Mouse (Mus musculus) embryonic facial prominence, embryonic 13.5 days (tissue): ENCODE measurements around the gene Tssc4. TPM values are rescaled to one million over a fixed set of nuclear protein-coding genes. Genes with fewer than 3 reads are reported as not detected.

Experiments used
- ATAC-seq: fragments of 200-750 bp; cut with Nextera tagmentation; 2 replicates; pipeline ENCODE4 v1.8.0; 2017; ENCODE audit warnings: low read depth; ENCODE audit not compliant: insufficient number of reproducible peaks, insufficient read depth, low FRiP score, low TSS enrichment
- H3K27ac ChIP-seq: fragments of 300-500 bp; sonication (generic); 2 replicates; pipeline ENCODE4 v1.5.1; 2015; ENCODE audit warnings: moderate library complexity, mild to moderate bottlenecking, inconsistent platforms
- H3K27me3 ChIP-seq: fragments of 300-500 bp; sonication (generic); 2 replicates; pipeline ENCODE4 v1.6.1; 2015; ENCODE audit warnings: mild to moderate bottlenecking, inconsistent platforms
- H3K36me3 ChIP-seq: fragments of 300-500 bp; sonication (generic); 2 replicates; pipeline ENCODE4 v1.6.1; 2015; ENCODE audit warnings: mild to moderate bottlenecking, inconsistent platforms
- H3K4me1 ChIP-seq: fragments of 300-500 bp; sonication (generic); 2 replicates; pipeline ENCODE4 v1.6.1; 2015; ENCODE audit warnings: inconsistent platforms
- H3K4me2 ChIP-seq: fragments of 300-500 bp; sonication (generic); 2 replicates; pipeline ENCODE4 v1.6.1; 2015; ENCODE audit warnings: moderate library complexity, mild to moderate bottlenecking, inconsistent platforms
- H3K4me3 ChIP-seq: fragments of 300-500 bp; sonication (generic); 2 replicates; pipeline ENCODE4 v1.5.1; 2015; ENCODE audit warnings: mild to moderate bottlenecking, inconsistent platforms
- H3K9ac ChIP-seq: fragments of 300-500 bp; sonication (generic); 2 replicates; pipeline ENCODE4 v1.6.1; 2015; ENCODE audit warnings: mild to moderate bottlenecking, inconsistent platforms
- H3K9me3 ChIP-seq: fragments of 300-500 bp; sonication (generic); 2 replicates; pipeline ENCODE4 v1.6.1; 2016; ENCODE audit warnings: inconsistent platforms
- WGBS: fragments of 180-500 bp; shearing (Covaris S2); methylation state at CpG from one replicate; pipeline ENCODE4 v1.1.7; 2015; ENCODE audit warnings: mixed read lengths; 5-methylcytosine and 5-hydroxymethylcytosine counted together
- polyA plus RNA-seq: library from polyadenylated mRNA; unstranded; fragments of >200 nt; fragmentation: Nextera tagmentation; extraction: Ambion mirVana; gene quantifications from 2 replicates; pipeline ENCODE4 v1.2.1, GENCODE M21; 2015

Tssc4 gene
- polyA plus RNA-seq, 1 experiment from 2014 or later = 105 TPM

DNA sequence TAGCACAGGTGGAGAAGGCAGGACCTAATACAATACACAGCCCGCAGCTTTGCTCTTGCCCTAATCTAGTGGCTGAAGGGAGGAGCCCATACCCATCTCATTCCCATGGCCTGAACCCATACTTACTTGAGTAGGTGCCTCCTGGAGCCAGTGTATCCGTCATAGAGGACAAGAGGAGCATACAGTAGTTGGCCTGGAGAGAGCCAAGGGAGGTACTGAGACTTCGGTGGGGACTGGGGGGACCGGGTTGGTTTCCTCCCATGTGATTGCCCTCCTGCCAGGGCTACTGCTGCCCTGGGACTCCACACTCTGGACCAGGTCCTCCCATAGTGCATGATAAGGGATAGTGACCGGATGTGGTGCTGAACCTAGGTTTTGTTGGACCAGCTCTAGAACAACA is 3.6 kb downstream of the Tssc4 start:
- WGBS = 87% methylated on average over 5 of the region's 5 CpGs
- H3K4me2 ChIP-seq = no peak overlapping the region
- peaks cover 10% of the 10 kb centered on the region for H3K36me3 ChIP-seq
- no peak for ATAC-seq
- 0 out of 2 replicates have a peak overlapping the region, but pooled peaks have one; percentile 21 for H3K9ac ChIP-seq
- H3K9me3 ChIP-seq = no peaks in the 10 kb centered on the region
- no peak overlapping the region for H3K27ac ChIP-seq
- H3K4me1 ChIP-seq = peaks cover 26% of the 10 kb centered on the region
- no peak overlapping the region for H3K4me3 ChIP-seq
- no peaks in the 10 kb centered on the region for H3K27me3 ChIP-seq

DNA sequence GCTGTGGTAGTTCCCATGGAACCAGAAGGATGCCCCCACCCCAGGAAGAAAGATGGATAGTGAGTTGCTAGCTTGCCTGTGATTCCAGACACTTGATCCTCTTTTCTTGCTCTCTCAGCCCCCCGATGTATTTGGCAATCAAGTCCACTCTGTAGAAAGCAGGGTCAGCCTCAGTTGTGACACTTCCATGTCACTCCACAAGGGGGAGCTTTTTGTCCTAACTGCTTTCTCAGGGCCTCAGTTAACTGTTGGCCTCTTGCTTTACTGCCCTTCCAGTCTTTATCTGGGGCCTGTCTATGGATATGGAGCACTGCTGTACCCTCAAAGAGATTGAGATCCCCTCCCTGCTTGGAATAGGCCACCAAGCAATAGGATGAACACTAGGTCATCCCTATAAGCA is 4.0 kb downstream of the Tssc4 start:
- Histone ChIP-seq H3K9me3 (no peaks in the 10 kb centered on the region), H3K27ac (no peak overlapping the region), H3K9ac (no peak overlapping the region), H3K27me3 (no peaks in the 10 kb centered on the region), H3K4me1 (peaks cover 21% of the 10 kb centered on the region), H3K4me2 (no peak overlapping the region), H3K36me3 (peaks cover 6% of the 10 kb centered on the region), H3K4me3 (no peak overlapping the region)
- 73% methylated on average over 1 of the region's 1 CpGs for WGBS
- ATAC-seq = no peak

DNA sequence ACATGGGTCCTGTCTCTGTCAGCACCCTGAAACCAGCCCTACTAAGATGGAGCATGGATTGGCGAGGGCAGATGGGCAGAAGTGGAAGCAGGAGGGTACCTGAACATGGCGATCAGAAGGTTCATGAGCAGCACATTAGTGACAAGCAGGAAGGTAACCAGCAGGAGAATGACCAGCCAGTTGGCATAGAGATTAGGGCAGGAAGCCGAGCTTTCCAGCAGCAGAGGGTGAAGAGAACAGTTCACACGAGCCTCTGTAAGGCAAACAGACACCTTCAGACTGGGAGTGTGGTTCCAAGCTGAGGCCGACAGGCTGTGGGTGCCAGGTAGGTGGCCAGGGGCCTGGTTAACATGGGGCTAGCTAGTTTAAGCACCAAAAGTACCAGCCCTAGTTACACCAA is 6.3 kb downstream of the Tssc4 start:
- no peak for ATAC-seq

DNA sequence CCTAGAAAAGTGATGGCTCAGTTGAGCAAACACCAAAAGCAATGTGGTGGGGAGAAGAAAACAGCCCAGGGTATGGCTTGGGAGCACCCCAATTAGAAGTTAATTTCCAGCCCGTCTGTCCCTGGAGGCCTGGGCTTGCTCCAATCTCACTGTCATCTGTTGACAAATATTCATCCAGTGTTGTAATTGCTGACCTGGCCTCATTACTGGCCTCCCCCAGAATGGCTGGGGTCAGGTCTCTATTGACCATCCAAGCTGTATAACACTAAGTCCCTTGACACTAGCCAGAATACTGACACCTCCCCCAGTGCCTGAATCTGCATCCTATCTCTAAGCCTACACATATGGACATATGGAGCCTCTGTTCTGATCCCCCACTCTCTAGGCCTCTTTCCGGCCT is 8.3 kb downstream of the Tssc4 start:
- Histone ChIP-seq H3K4me3 (no peak overlapping the region), H3K27me3 (no peaks in the 10 kb centered on the region), H3K27ac (no peak overlapping the region), H3K9me3 (no peaks in the 10 kb centered on the region), H3K36me3 (peaks cover 3% of the 10 kb centered on the region), H3K4me2 (no peak overlapping the region), H3K4me1 (no peaks in the 10 kb centered on the region), H3K9ac (no peak overlapping the region)
- no peak for ATAC-seq
- 86% methylated on average over 2 of the region's 2 CpGs for WGBS

More for the DNA sequence above, 6.3 kb downstream of the Tssc4 start:
- no peaks in the 10 kb centered on the region for H3K9me3 ChIP-seq
- H3K27me3 ChIP-seq = no peaks in the 10 kb centered on the region
- H3K27ac ChIP-seq = no peak overlapping the region
- H3K9ac ChIP-seq = no peak overlapping the region
- H3K36me3 ChIP-seq = peaks cover 3% of the 10 kb centered on the region
- WGBS = 77% methylated on average over 5 of the region's 5 CpGs
- no peak overlapping the region for H3K4me3 ChIP-seq
- H3K4me2 ChIP-seq = no peak overlapping the region
- peaks cover 9% of the 10 kb centered on the region for H3K4me1 ChIP-seq

DNA sequence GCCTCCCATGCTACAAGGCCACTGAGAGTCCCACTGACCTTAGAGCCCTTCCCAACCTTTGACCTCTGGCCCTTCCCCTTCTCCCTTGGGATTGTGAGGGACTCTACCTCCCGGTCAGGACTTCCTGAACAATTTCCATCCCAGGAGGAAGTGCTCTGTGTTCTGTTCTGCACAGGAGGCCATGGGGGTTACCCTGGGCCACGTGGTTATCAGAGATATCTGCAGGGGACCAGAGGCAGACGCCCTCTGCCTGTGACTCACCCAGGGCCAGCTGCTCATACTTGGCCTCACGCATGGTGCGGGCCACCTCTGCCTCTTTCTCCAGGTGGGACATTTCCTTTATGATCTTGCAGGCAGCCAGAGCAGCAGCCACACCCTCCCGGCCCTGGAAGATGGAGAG is 13.0 kb downstream of the Tssc4 start:
- peaks cover 6% of the 10 kb centered on the region for H3K4me1 ChIP-seq
- WGBS = 58% methylated on average over 6 of the region's 6 CpGs
- ATAC-seq = no peak
- H3K27me3 ChIP-seq = no peaks in the 10 kb centered on the region
- H3K4me3 ChIP-seq = no peak overlapping the region
- H3K9ac ChIP-seq = no peak overlapping the region
- no peak overlapping the region for H3K4me2 ChIP-seq
- H3K9me3 ChIP-seq = no peaks in the 10 kb centered on the region
- H3K27ac ChIP-seq = no peak overlapping the region
- H3K36me3 ChIP-seq = no peaks in the 10 kb centered on the region; the same call in 1 of the 2 replicates

DNA sequence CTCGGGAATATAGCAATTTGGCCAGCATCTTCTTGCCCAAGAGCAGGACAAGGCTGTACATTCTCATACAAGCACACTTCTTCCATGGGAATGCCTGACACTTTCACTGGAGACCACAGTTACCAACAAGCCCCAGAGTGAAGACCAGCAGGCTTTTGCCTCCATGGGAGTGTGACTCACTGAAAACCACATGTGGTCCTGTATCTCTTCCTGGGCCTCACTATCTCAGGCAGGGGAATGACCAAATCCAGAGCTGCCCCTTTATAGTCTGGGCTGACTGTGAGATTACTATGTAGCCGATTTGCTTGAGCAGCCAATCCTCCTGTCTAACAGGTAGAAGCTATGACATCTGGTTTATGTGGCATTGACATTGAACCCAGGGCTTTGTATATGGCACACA is 14.7 kb downstream of the Tssc4 start:
- H3K9me3 ChIP-seq = no peaks in the 10 kb centered on the region
- H3K4me3 ChIP-seq = no peak overlapping the region
- H3K36me3 ChIP-seq = no peaks in the 10 kb centered on the region; the same call in 1 of the 2 replicates
- peaks cover 13% of the 10 kb centered on the region for H3K4me1 ChIP-seq
- no peak overlapping the region for H3K4me2 ChIP-seq
- WGBS = 80% methylated on average over 2 of the region's 2 CpGs
- ATAC-seq = no peak
- no peaks in the 10 kb centered on the region for H3K27me3 ChIP-seq
- no peak overlapping the region for H3K9ac ChIP-seq
- H3K27ac ChIP-seq = no peak overlapping the region

DNA sequence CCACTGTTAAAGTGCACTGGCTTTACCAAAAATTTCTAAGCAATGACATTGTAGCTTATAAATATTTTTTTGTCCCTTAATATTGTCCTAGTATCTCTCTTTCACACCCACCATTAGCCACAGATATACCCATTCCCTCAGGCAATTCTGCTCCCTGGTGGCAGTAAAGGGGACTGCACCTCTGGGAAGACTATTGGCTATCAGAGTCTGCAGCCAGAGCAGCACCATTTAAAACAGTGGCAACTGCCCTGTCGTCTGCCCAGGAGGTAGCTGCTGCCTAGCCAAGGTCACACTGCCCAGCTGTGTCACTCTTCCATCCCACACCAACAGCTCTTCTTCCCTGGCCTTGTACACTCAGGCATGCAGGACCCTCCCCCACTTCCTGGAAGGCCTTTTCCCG is 17.3 kb downstream of the Tssc4 start:
- Histone ChIP-seq H3K9me3 (no peaks in the 10 kb centered on the region), H3K4me3 (peak overlapping the region; percentile 24)
- WGBS = 53% methylated on average over 2 of the region's 2 CpGs

DNA sequence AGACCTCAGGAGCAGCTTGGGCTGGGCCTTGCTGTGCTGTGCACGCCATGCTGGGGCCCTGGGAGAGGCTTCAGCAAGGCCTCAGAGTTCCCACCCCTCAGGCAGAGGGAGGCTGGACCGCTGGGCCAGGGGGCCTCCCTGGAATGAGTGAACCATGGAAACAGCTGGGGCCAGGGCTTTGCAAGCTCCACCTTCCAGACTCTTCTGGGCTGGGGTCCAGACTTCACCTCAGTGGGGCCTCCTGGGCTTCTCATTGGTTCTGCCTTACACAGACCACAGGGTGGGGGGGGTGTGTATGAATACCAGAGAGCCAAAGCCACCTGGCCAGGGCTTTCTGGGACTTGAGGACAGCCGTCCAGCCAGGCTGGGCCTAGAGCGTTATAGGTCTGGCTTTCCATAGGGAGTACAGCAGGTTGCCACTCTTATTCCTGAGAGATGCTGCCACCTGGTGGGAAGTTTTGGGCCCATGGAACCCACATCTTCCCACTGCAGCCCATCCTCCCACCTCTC is 18.1 kb downstream of the Tssc4 start:
- peak; percentile 93 for ATAC-seq
- peak overlapping the region; percentile 60 for H3K9ac ChIP-seq
- peak overlapping the region; percentile 24 for H3K4me3 ChIP-seq
- H3K27me3 ChIP-seq = no peaks in the 10 kb centered on the region
- no peaks in the 10 kb centered on the region for H3K36me3 ChIP-seq
- no peaks in the 10 kb centered on the region for H3K9me3 ChIP-seq
- peak overlapping the region; percentile 91 for H3K27ac ChIP-seq
- WGBS = 24% methylated on average over 4 of the region's 4 CpGs
- peaks cover 13% of the 10 kb centered on the region for H3K4me1 ChIP-seq
- peak overlapping the region; percentile 50 for H3K4me2 ChIP-seq

More for the DNA sequence above, 17.3 kb downstream of the Tssc4 start:
- Histone ChIP-seq H3K4me1 (peaks cover 13% of the 10 kb centered on the region), H3K27ac (peak overlapping the region; percentile 91), H3K9ac (peak overlapping the region; percentile 60), H3K4me2 (peak overlapping the region; percentile 50), H3K27me3 (no peaks in the 10 kb centered on the region), H3K36me3 (no peaks in the 10 kb centered on the region)
- no peak for ATAC-seq

DNA sequence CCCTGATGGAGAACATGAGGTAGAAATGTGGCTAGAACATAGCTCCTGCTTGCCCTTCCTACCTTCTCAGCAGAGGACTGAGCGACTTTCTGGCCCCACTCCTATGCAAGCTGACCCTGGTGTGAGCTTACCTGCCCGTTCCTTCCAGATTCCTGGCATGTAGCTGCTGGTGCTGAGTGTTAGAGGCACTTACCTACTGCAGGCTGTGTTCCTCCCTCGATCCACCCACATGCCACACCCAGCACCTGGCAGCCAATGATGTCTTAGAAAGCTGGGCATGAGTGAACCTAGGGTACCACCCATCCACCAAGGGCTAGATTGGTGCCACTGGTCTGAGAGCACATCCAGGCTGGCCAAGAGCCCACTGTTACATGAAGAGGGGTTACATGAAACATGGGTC is 24.8 kb downstream of the Tssc4 start:
- no peaks in the 10 kb centered on the region for H3K27me3 ChIP-seq
- no peak for ATAC-seq
- no peaks in the 10 kb centered on the region for H3K9me3 ChIP-seq
- 0 out of 2 replicates have a peak overlapping the region, but pooled peaks have one; percentile 11 for H3K9ac ChIP-seq
- peaks cover 10% of the 10 kb centered on the region for H3K4me1 ChIP-seq
- WGBS = 76% methylated on average over 3 of the region's 3 CpGs
- H3K27ac ChIP-seq = no peak overlapping the region
- no peaks in the 10 kb centered on the region for H3K36me3 ChIP-seq
- no peak overlapping the region for H3K4me2 ChIP-seq
- H3K4me3 ChIP-seq = no peak overlapping the region

DNA sequence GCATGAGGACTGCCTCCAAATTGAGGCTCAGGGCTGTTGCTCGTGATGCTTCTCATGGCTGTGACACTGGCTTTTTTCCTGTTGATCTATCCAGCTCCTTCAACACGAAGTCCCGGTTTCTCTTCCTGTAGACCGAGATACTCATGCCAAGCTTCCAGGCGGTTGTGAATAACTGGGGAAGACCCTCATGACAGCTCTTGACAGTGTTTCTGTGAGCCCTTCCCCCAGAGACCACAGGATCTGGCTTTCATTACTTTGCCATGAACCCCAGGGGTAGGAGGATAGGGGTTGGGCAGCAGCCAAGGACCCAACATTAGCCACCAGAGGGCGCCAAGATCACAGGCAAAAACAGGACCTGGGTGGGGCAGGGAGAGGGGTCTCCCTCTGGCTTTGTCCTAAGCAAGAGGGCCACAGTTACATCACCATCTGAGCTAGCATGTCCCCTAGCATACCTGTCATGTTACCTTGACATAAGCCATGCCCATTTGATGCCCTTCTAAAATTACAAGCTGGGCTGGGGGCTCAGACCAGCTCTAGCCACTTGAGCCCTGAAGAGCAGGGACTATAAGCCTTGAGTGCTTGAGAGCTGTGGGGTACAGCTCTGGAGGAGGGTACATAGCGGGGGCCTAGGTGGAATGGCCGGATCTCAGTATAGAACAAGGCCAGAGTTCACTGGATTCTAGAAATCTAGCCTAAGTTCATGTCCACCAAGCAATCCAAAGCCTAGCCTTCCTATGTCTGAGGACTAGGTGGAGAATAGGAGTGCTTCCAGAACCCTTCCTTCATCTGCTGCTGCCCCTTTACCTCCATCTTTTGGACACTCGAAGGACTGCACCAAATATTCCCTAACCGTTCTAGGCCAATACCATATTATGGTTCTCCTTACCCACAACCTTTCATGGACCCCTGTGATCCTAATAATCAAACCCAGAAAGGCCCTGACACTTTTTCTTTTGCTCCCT is 25.8 kb downstream of the Tssc4 start, which contains the start of gene Trpm5:
Gene Trpm5, minus strand, starts transcription at position 51 of the 962 bp plus-strand sequence.
- Histone ChIP-seq H3K4me1 (peaks cover 10% of the 10 kb centered on the region), H3K4me2 (no peak within 1 kb of the TSS), H3K9me3 (no peaks in the 10 kb centered on the region), H3K9ac (0 out of 2 replicates have a peak within 1 kb of the TSS, but pooled peaks have one; percentile 16), H3K27me3 (no peaks in the 10 kb centered on the region), H3K4me3 (no peak within 1 kb of the TSS), H3K27ac (no peak within 1 kb of the TSS), H3K36me3 (no peaks in the 10 kb centered on the region)
- no peak for ATAC-seq
- 34% methylated on average over 10 of the region's 10 CpGs for WGBS

DNA sequence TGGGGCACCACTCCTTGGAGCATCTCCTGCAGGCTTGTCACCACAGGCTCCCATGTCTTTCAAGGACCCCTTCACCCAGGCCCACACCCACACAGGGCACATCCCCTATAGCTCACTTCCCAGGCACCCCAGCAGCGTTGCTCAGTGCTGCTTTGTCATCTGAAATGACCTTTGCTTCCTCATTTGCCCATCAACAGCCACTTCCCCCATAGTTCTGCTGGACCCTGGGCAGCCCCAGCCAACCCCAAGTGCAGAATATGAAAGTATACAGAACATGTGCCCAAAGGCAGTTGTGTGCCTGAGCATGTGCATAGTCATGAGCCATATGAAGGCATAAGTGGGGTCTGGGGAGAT is 26.5 kb downstream of the Tssc4 start:
- peaks cover 17% of the 10 kb centered on the region for H3K4me1 ChIP-seq
- no peaks in the 10 kb centered on the region for H3K9me3 ChIP-seq
- no peak for ATAC-seq
- H3K27me3 ChIP-seq = peaks cover 4% of the 10 kb centered on the region; the same call in 1 of the 2 replicates
- no peak overlapping the region for H3K27ac ChIP-seq
- no peak overlapping the region for H3K4me2 ChIP-seq
- H3K36me3 ChIP-seq = no peaks in the 10 kb centered on the region
- WGBS = 52% methylated on average over 1 of the region's 1 CpGs
- no peak overlapping the region for H3K9ac ChIP-seq
- H3K4me3 ChIP-seq = no peak overlapping the region

DNA sequence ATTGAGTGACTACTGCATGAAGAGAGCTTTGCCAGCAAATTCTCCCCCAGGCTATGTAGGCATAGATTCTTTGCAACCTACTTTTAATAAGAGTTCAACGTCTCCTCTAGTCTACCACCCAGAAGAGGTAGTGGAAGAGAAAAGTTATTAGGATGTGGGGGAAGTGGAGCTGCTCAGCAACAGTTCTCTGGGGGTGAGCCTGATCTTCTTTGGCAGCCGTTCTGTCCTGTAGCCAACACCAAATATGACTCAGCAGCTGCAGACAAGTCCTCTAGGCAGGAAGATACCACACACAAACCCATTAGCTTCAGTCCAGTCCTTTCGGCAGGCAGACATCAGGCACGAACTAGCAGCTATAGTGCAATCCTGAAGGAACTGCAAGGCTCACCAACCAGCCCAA is 31.7 kb downstream of the Tssc4 start:
- H3K9ac ChIP-seq = no peak overlapping the region
- H3K9me3 ChIP-seq = no peaks in the 10 kb centered on the region
- no peaks in the 10 kb centered on the region for H3K36me3 ChIP-seq
- WGBS = 42% methylated on average over 4 of the region's 4 CpGs
- H3K4me1 ChIP-seq = peaks cover 12% of the 10 kb centered on the region; the same call in 1 of the 2 replicates
- peaks cover 31% of the 10 kb centered on the region for H3K27me3 ChIP-seq
- no peak overlapping the region for H3K4me3 ChIP-seq
- no peak overlapping the region for H3K4me2 ChIP-seq
- H3K27ac ChIP-seq = no peak overlapping the region
- no peak for ATAC-seq
